Comparison of ENCODE assay signal across 8 mouse cellular contexts in the genomic region with DNA sequence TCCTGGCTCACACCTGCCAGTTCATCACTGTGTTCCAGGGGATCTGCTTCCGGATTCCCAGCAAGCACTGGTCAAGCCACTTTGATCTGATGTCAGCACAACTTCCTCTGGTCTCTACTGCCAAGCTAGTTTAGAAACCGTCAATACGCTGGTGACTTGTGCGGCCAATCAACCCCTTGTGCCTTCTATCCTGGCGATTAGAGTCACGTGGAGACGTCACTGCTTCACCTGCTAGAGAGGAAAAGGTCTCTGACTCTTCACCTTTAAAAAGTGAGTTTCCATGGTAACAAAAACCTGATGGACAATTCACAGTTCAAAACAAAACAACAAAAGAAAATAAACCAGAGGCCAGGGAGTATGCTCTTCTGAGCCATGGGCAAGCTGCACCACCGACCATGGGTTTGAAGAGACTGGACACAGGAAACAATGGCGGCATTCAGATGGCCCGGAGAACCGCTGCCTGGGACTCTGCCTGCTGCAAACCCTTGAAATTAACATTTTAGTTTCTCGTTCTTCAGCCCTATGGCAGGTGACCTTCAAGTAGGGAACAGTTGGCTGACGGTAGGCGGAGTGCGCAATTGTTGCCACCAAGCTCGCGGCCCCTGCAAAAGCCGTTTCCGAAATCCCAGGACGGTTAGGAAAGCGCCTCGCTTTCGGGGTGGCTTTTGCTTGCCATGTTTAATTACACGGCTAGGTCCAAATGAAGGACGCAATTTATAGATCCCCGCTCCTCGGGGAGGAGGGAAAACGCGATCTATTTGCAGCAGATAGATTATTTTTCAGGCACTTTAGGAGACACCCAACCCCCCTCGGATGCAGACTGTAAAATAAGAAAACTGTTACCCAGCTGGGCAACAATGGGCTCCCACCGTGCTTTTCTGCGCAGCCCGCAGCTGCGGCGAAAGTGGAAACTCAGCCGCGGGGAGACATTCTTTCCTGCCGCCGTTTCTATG.
DNase-seq lines count a peak whose midpoint lies in the region; ATAC-seq lines count a peak whose summit lies in the region.

No protein-coding gene starts in this region.

- H3K4me2 ChIP-seq in heart, embryonic 15.5 days: peak overlapping the region; percentile 66
- H3K4me2 ChIP-seq in midbrain, embryonic 15.5 days: peak overlapping the region; percentile 71

- H3K9ac ChIP-seq in heart, embryonic 15.5 days: 0 out of 2 replicates have a peak overlapping the region, but pooled peaks have one; percentile 38
- H3K9ac ChIP-seq in midbrain, embryonic 15.5 days: peak overlapping the region; percentile 32; the same call in 1 of the 2 replicates

- 10% methylated on average over 39 of the region's 39 CpGs for WGBS in heart, embryonic 15.5 days
- WGBS in midbrain, embryonic 15.5 days: 6% methylated on average over 39 of the region's 39 CpGs

- H3K27ac ChIP-seq in heart, embryonic 15.5 days: no peak overlapping the region
- H3K27ac ChIP-seq in midbrain, embryonic 15.5 days: peak overlapping the region; percentile 38; the same call in 1 of the 2 replicates

- no peak for ATAC-seq in heart, embryonic 15.5 days (replicated peaks; ENCODE audit: insufficient number of reproducible peaks, insufficient read depth, low FRiP score, low read depth)
- ATAC-seq in midbrain, embryonic 15.5 days (replicated peaks): peak; percentile 67
- no peak for ATAC-seq in megakaryocyte-erythroid progenitor cell, adult 5-6 weeks (replicated peaks; ENCODE audit: low FRiP score, low TSS enrichment, poor library complexity, severe bottlenecking)

- H3K36me3 ChIP-seq in heart, embryonic 15.5 days: no peaks in the 10 kb centered on the region
- no peaks in the 10 kb centered on the region for H3K36me3 ChIP-seq in midbrain, embryonic 15.5 days (replicated peaks)

- H3K4me1 ChIP-seq in heart, embryonic 15.5 days (replicated peaks): peaks cover 6% of the 10 kb centered on the region
- peaks cover 28% of the 10 kb centered on the region for H3K4me1 ChIP-seq in midbrain, embryonic 15.5 days

- intact Hi-C loops in heart, postnatal 14 days (cut with DNase I): no loop called here

- peak overlapping the region; percentile 43 for H3K4me3 ChIP-seq in heart, embryonic 15.5 days
- H3K4me3 ChIP-seq in midbrain, embryonic 15.5 days: peak overlapping the region; percentile 35

- peaks cover 79% of the 10 kb centered on the region for H3K27me3 ChIP-seq in heart, embryonic 15.5 days
- peaks cover 17% of the 10 kb centered on the region for H3K27me3 ChIP-seq in midbrain, embryonic 15.5 days (replicated peaks)

- no peak for DNase-seq in heart, postnatal 14 days
- DNase-seq in adrenal gland, postnatal 25 days: peak; percentile 6
- DNase-seq in forelimb bud, embryonic 11.5 days (ENCODE audit: low read depth, low spot score): peak; percentile 35
- DNase-seq in cerebellum, adult 11 months: no peak
- DNase-seq in left cerebral cortex, adult 11 months (ENCODE audit: low spot score): no peak

- no peaks in the 10 kb centered on the region for H3K9me3 ChIP-seq in heart, embryonic 15.5 days (replicated peaks)
- H3K9me3 ChIP-seq in midbrain, embryonic 15.5 days: no peaks in the 10 kb centered on the region

Comparison
In these comparisons a context has a peak if more than half of its experiments do, and no peak if none do; other contexts are left out.
1. DNase-seq: peak in adrenal gland, postnatal 25 days (single experiment) and forelimb bud, embryonic 11.5 days (single experiment); none in heart, postnatal 14 days (0 of 2), cerebellum, adult 11 months (single experiment) and left cerebral cortex, adult 11 months (single experiment).